29 mouse cellular contexts compared by ENCODE assay signal in the genomic region with DNA sequence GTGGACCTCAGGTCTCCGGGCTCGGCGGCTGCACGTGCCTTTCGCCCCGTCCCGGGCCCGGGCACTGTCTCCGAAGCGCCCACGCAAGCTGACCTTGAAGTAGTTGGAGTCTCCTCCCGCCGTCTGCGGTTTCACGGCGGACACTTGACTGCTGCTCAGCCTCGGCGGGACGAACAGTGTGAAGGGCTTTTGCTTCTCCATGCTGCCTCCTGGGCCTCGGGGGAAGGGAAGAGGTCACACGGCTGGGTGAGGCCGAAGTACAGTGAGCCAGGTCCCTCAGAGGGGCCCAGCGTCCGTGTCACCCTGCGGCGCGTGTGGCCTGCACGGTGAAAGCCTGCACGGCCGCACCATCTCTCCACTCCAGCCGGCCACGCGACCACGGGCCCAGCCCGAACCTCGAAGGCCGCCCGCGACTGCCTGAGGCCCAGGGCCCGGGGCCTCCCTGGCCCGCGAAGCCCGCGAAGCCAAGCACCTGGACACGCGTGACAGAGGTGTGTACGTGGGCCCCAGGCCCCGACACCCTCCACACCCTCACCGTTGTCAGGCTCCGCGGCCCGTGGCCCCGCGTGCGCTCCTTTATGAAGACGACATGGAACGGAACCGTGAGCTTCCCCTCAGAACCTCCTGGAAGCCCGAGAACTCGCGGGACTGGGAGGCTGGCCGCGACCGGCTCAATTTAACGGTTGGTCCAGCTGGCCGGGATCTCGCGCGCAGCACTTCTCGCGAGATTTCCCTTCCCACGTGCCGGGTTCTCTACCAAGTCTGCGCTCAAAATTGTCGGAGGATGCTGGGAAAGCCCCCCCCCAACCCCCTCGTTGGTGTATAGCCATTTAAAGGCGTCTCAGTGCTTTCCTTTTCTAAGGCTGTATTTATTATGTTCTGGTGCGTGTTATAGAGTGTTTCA. TPM values are rescaled to one million over a fixed set of nuclear protein-coding genes. Genes with fewer than 3 reads are reported as not detected.
DNase-seq lines count a peak whose midpoint lies in the region; ATAC-seq and TF ChIP-seq lines count a peak whose summit lies in the region.
"Had no signal": no experiment of that assay in that cellular context is flagged by ENCODE, and none has a peak within 500 bp of the region (broad histone marks: within the 10 kb centered on the region; RNA-seq: fewer than 3 reads in every experiment).

A gene (minus strand): TSS at position 650 of the 904 bp plus-strand sequence.

- no peaks in the 10 kb centered on the region for H3K9me3 ChIP-seq in forebrain, embryonic 15.5 days
- no peaks in the 10 kb centered on the region for H3K9me3 ChIP-seq in forebrain, postnatal 0 days (ENCODE audit: low read length)
- H3K9me3 ChIP-seq in lung, embryonic 15.5 days = no peaks in the 10 kb centered on the region
- H3K9me3 ChIP-seq in ES-E14 (ENCODE audit: control insufficient read depth, insufficient read depth, low read depth, low read length) = no peaks in the 10 kb centered on the region
- H3K9me3 ChIP-seq: heart, embryonic 15.5 days had no signal

- H3K4me1 ChIP-seq in forebrain, embryonic 15.5 days = 0 out of 2 replicates have a peak, but pooled peaks cover 4% of the 10 kb centered on the region
- no peaks in the 10 kb centered on the region for H3K4me1 ChIP-seq in forebrain, postnatal 0 days (ENCODE audit: insufficient read depth)
- no peaks in the 10 kb centered on the region for H3K4me1 ChIP-seq in lung, embryonic 15.5 days
- H3K4me1 ChIP-seq in lung, adult 2 months (ENCODE audit: control insufficient read depth, insufficient read depth, low read length) = no peaks in the 10 kb centered on the region
- H3K4me1 ChIP-seq in ES-E14 (ENCODE audit: control insufficient read depth in 2 of 2, insufficient read depth in 2 of 2, low read length in 2 of 2, poor library complexity in 1 of 2) = no peaks in the 10 kb centered on the region
- H3K4me1 ChIP-seq: embryonic facial prominence, embryonic 12.5 days; heart, embryonic 15.5 days had no signal

- no peak for DNase-seq in forebrain, postnatal 0 days
- DNase-seq in lung, adult 2 months = no peak
- peak; percentile 26 for DNase-seq in ES-E14 (ENCODE audit: low read depth, low spot score)
- peak; percentile 71 for DNase-seq in testis, postnatal 10 days (ENCODE audit: low spot score)
- DNase-seq in adrenal gland, postnatal 4 days (ENCODE audit: low spot score in 2 of 2) = no peak
- no peak for DNase-seq in left cerebral cortex, postnatal 25 days (ENCODE audit: low spot score in 2 of 2)
- DNase-seq: adrenal gland, adult 8-10 months; adrenal gland, postnatal 36 days; cerebellum, adult 11-12 months; cerebellum, adult 9-10 months; cerebellum, postnatal 25 days; heart, adult 2 months; heart, postnatal 14 days had no signal

- ATAC-seq in forebrain, embryonic 15.5 days (replicated peaks) = peak; percentile 19; the same call in 1 of the 2 replicates
- no peak for ATAC-seq in forebrain, postnatal 0 days
- ATAC-seq in lung, embryonic 15.5 days (ENCODE audit: borderline replicate concordance, extremely low read depth, low FRiP score, low TSS enrichment) = 0 out of 2 replicates have a peak, but pooled peaks have one; percentile 46
- ATAC-seq: forebrain, embryonic 16.5 days; intestine, embryonic 16.5 days; Patski had no signal

- H3K4me3 ChIP-seq in forebrain, embryonic 15.5 days = no peak within 1 kb of the TSS
- H3K4me3 ChIP-seq in forebrain, postnatal 0 days (ENCODE audit: low read depth, low read length) = no peak within 1 kb of the TSS
- no peak within 1 kb of the TSS for H3K4me3 ChIP-seq in lung, embryonic 15.5 days
- no peak within 1 kb of the TSS for H3K4me3 ChIP-seq in lung, adult 2 months (replicated peaks; ENCODE audit: extremely low read depth, low read depth, low read length)
- H3K4me3 ChIP-seq in ES-E14 (ENCODE audit: insufficient read depth in 1 of 2, low read depth in 1 of 2, low read length in 2 of 2, poor library complexity in 1 of 2, severe bottlenecking in 1 of 2) = peak within 1 kb of the TSS; percentile 10 to 17; a peak in 3 of 4 replicates
- H3K4me3 ChIP-seq: embryonic facial prominence, embryonic 12.5 days; heart, adult 2 months; heart, embryonic 15.5 days; hindbrain, embryonic 10.5 days had no signal

- WGBS in forebrain, embryonic 15.5 days = 95% methylated on average over 78 of the region's 78 CpGs
- WGBS in forebrain, postnatal 0 days = 95% methylated on average over 78 of the region's 78 CpGs
- 92% methylated on average over 78 of the region's 78 CpGs for WGBS in lung, embryonic 15.5 days
- WGBS in lung, adult 2 months = 94% methylated on average over 78 of the region's 78 CpGs

- H3K27ac ChIP-seq in forebrain, embryonic 15.5 days (replicated peaks) = no peak within 1 kb of the TSS
- H3K27ac ChIP-seq in forebrain, postnatal 0 days (ENCODE audit: low read depth, low read length) = no peak within 1 kb of the TSS
- H3K27ac ChIP-seq in lung, embryonic 15.5 days = no peak within 1 kb of the TSS
- no peak within 1 kb of the TSS for H3K27ac ChIP-seq in ES-E14 (ENCODE audit: insufficient read depth, low read depth, low read length, poor library complexity, severe bottlenecking)
- H3K27ac ChIP-seq: embryonic facial prominence, embryonic 12.5 days; heart, adult 2 months; heart, embryonic 15.5 days; hindbrain, embryonic 10.5 days had no signal

- H3K27me3 ChIP-seq in forebrain, embryonic 15.5 days = no peaks in the 10 kb centered on the region
- H3K27me3 ChIP-seq in forebrain, postnatal 0 days (ENCODE audit: insufficient read depth, low read length) = no peaks in the 10 kb centered on the region
- H3K27me3 ChIP-seq in lung, embryonic 15.5 days = no peaks in the 10 kb centered on the region
- H3K27me3 ChIP-seq: CH12.LX; embryonic facial prominence, embryonic 12.5 days; heart, embryonic 15.5 days had no signal

- H3K9ac ChIP-seq in forebrain, embryonic 15.5 days (replicated peaks) = no peak within 1 kb of the TSS
- H3K9ac ChIP-seq in forebrain, postnatal 0 days = no peak within 1 kb of the TSS
- H3K9ac ChIP-seq in lung, embryonic 15.5 days = no peak within 1 kb of the TSS
- H3K9ac ChIP-seq in ES-E14 (ENCODE audit: insufficient read depth, low read depth, low read length, poor library complexity, severe bottlenecking) = peak within 1 kb of the TSS; percentile 31; the same call in 1 of the 2 replicates
- H3K9ac ChIP-seq: embryonic facial prominence, embryonic 12.5 days; heart, embryonic 15.5 days; hindbrain, embryonic 14.5 days had no signal

- TF ChIP-seq POLR2A in lung, adult 2 months (IDR thresholded peaks at IDR 0.05; ENCODE audit: borderline replicate concordance, extremely low read depth, low read depth, low read length) = no peak

- intact Hi-C loops in left cerebral cortex, postnatal 25 days (cut with DNase I) = no loop called here

- no peak for TF ChIP-seq CTCF in forebrain, postnatal 0 days (IDR thresholded peaks at IDR 0.05; ENCODE audit: low read depth)
- TF ChIP-seq CTCF in lung, adult 2 months (IDR thresholded peaks at IDR 0.05; ENCODE audit: insufficient read depth, low read length) = no peak

- H3K4me2 ChIP-seq in forebrain, embryonic 15.5 days (replicated peaks) = no peak within 1 kb of the TSS
- H3K4me2 ChIP-seq in forebrain, postnatal 0 days (ENCODE audit: low read depth) = no peak within 1 kb of the TSS
- H3K4me2 ChIP-seq in lung, embryonic 15.5 days = no peak within 1 kb of the TSS
- H3K4me2 ChIP-seq: embryonic facial prominence, embryonic 12.5 days; heart, embryonic 11.5 days; heart, embryonic 15.5 days; hindbrain, embryonic 14.5 days had no signal

- no peaks in the 10 kb centered on the region for H3K36me3 ChIP-seq in forebrain, embryonic 15.5 days
- H3K36me3 ChIP-seq in forebrain, postnatal 0 days (ENCODE audit: insufficient read depth) = no peaks in the 10 kb centered on the region
- no peaks in the 10 kb centered on the region for H3K36me3 ChIP-seq in lung, embryonic 15.5 days
- H3K36me3 ChIP-seq in ES-E14 (ENCODE audit: control insufficient read depth, insufficient read depth, low read length, poor library complexity, severe bottlenecking) = no peaks in the 10 kb centered on the region
- H3K36me3 ChIP-seq: embryonic facial prominence, embryonic 12.5 days; heart, embryonic 15.5 days had no signal

- in situ Hi-C loops in ES-E14 (cut with MboI; ENCODE audit: low sequenced_read_pairs in 2 of 2, unreplicated experiment in 2 of 2) = no loop called here

TF ChIP-seq in ES-E14, 5 proteins besides CTCF, POLR2A, EP300 and RAD21:
- TF ChIP-seq CHD2 (IDR thresholded peaks at IDR 0.05; ENCODE audit: low read depth, low read length) (peak; percentile 90), ZNF384 (IDR thresholded peaks at IDR 0.05; ENCODE audit: low read depth, low read length) (no peak)

RNA-seq across cellular contexts. Expression of the gene that starts here (rescaled TPM):
- polyA plus RNA-seq in forebrain, embryonic 15.5 days (2015; fragmentation: Nextera tagmentation; extraction: Ambion mirVana) = not detected in 2 replicates
- total RNA-seq in forebrain, postnatal 0 days (2014; rRNA removed) = not detected in 2 replicates
- not detected in 2 replicates for polyA plus RNA-seq in forebrain, postnatal 0 days (2015; fragmentation: Nextera tagmentation; extraction: Ambion mirVana)
- not detected in 2 replicates for polyA plus RNA-seq in lung, embryonic 15.5 days (2015; fragmentation: Nextera tagmentation; extraction: Ambion mirVana)
- polyA plus RNA-seq in lung, adult 2 months (2012; rRNA removed) = not detected in 2 replicates
- total RNA-seq in ES-E14 (2012; rRNA removed) = 2.8 and 3.6 TPM in 2 replicates
- under 1 TPM in 1 of 2 experiments, not detected in 1; 0.56 TPM for total RNA-seq in adrenal gland, postnatal 4 days (2021)
- total RNA-seq in left cerebral cortex, postnatal 25 days (2021) = not detected
- total RNA-seq: adrenal gland, adult 8-10 months; adrenal gland, postnatal 36 days; CH12.LX; gastrocnemius, adult 8-10 months; gastrocnemius, postnatal 4 days; heart, postnatal 14 days had no signal
- polyA plus RNA-seq: brain, embryonic 14.5 days; cortical plate, adult 2 months; embryonic facial prominence, embryonic 12.5 days; forebrain, embryonic 11.5 days; forebrain, embryonic 16.5 days; heart, embryonic 11.5 days; heart, embryonic 15.5 days; hindbrain, embryonic 10.5 days; hindbrain, embryonic 14.5 days; intestine, embryonic 16.5 days; Patski had no signal

Comparison
In these comparisons a context has a peak if more than half of its experiments do, and no peak if none do; other contexts are left out.
1. Peak in ATAC-seq in forebrain, embryonic 15.5 days; RNA of the gene not detected or under 1 TPM.
2. Peak in ATAC-seq in lung, embryonic 15.5 days; RNA of the gene not detected or under 1 TPM.
3. H3K4me3 ChIP-seq: peak in ES-E14 (2 of 2); none in forebrain, embryonic 15.5 days (single experiment), forebrain, postnatal 0 days (single experiment), lung, embryonic 15.5 days (single experiment) and lung, adult 2 months (single experiment).
4. DNase-seq: peak in ES-E14 (single experiment) and testis, postnatal 10 days (single experiment); none in forebrain, postnatal 0 days (single experiment), lung, adult 2 months (single experiment), adrenal gland, postnatal 4 days (0 of 2) and left cerebral cortex, postnatal 25 days (0 of 2).